Mouse (Mus musculus): ENCODE measurements around the gene Gm11237. TPM values are rescaled to one million over a fixed set of nuclear protein-coding genes. Genes with fewer than 3 reads are reported as not detected.

Gene Gm11237
- not detected in 4 replicates for total RNA-seq (2023)

GRCm38 (mm10) chr4:73622684-73623083 is at the start of gene Gm11237:
Gene Gm11237, plus strand, starts transcription at chr4:73622984.

DNA sequence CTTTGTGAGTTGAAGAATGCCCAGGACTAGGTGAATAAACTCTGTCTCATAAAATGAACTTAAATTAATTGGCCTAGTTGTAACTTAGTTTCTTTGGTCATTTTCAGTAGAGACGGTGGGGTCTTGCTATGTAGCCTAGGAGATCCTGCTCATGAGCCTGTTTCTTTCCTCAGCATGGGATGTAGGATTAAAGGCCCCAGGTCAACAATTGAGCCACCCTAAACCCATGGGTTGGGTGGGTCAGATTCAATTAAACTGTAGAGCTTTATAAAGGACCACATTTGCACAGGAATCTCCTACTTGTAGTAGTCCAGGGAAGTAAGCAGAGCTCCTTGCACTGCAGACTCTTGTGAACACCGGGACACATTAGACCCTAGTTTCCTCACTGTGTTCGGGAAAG is 15.2 kb upstream of the Gm11237 start, which contains the start of gene Gm11238:
TSS of gene Gm11238 (plus strand) at position 301 of the 400 bp plus-strand sequence.

GRCm38 (mm10) chr4:73637821-73638220 is 15.0 kb downstream of the Gm11237 start, which contains the start of gene Gm11236:
Gene Gm11236, plus strand, starts transcription at chr4:73638121.

GRCm38 (mm10) chr4:73668054-73668453 is 45.3 kb downstream of the Gm11237 start, which contains the start of gene Gm11239:
Gene Gm11239, plus strand, starts transcription at chr4:73668354.

Other genes starting within 250 kb of the Gm11237 start
- gene Gm11487, start 217.9 kb upstream of the Gm11237 start, total RNA-seq (2023) = not detected in 4 replicates
- not detected in 4 replicates for gene Gm11238, start 15.1 kb upstream of the Gm11237 start, total RNA-seq (2023)
- not detected in 4 replicates for gene Gm11236, start 15.1 kb downstream of the Gm11237 start, total RNA-seq (2023)
- gene Gm11239, start 45.4 kb downstream of the Gm11237 start, total RNA-seq (2023) = not detected in 4 replicates
- gene Gm428, start 60.5 kb downstream of the Gm11237 start, total RNA-seq (2023) = not detected in 4 replicates
- not detected in 4 replicates for gene Rasef, start 168.0 kb downstream of the Gm11237 start, total RNA-seq (2023)